Mouse (Mus musculus) stomach, embryonic 16.5 days (tissue): ENCODE measurements around the gene Fam205c. TPM values are rescaled to one million over a fixed set of nuclear protein-coding genes. Genes with fewer than 3 reads are reported as not detected.
A peak's percentile ranks its signal among the peaks of the same experiment; 100 is the strongest.

Experiments
- ATAC-seq: fragments of 200-750 bp; cut with Nextera tagmentation; 2 replicates; pipeline ENCODE4 v1.8.0; 2017; ENCODE audit warnings: moderate number of reproducible peaks, moderate TSS enrichment; ENCODE audit not compliant: insufficient read depth, low FRiP score
- H3K27ac ChIP-seq: fragments of 300-500 bp; sonication (generic); 2 replicates; pipeline ENCODE4 v1.5.1; 2014; ENCODE audit warnings: low read length
- H3K27me3 ChIP-seq: fragments of 300-500 bp; sonication (generic); 2 replicates; pipeline ENCODE4 v1.6.1; 2014; ENCODE audit warnings: low read length, control low read depth, mixed read lengths; ENCODE audit not compliant: control insufficient read depth, insufficient read depth
- H3K36me3 ChIP-seq: fragments of 300-500 bp; sonication (generic); 2 replicates; pipeline ENCODE4 v1.6.1; 2014; ENCODE audit warnings: low read length; ENCODE audit not compliant: control insufficient read depth, insufficient read depth
- H3K4me1 ChIP-seq: fragments of 300-500 bp; sonication (generic); 2 replicates; pipeline ENCODE4 v1.6.1; 2014; ENCODE audit warnings: low read length, control low read depth, mixed read lengths; ENCODE audit not compliant: control insufficient read depth, insufficient read depth
- H3K4me2 ChIP-seq: fragments of 300-500 bp; sonication (generic); 2 replicates; pipeline ENCODE4 v1.6.1; 2014; ENCODE audit warnings: low read depth, low read length, mixed read lengths
- H3K4me3 ChIP-seq: fragments of 300-500 bp; sonication (generic); replicated peaks from 2 replicates; pipeline ENCODE4 v1.5.1; 2014; ENCODE audit warnings: mild to moderate bottlenecking, low read length
- H3K9ac ChIP-seq: fragments of 300-500 bp; sonication (generic); 2 replicates; pipeline ENCODE4 v1.6.1; 2014; ENCODE audit warnings: low read length
- H3K9me3 ChIP-seq: fragments of 300-500 bp; sonication (generic); replicated peaks from 2 replicates; pipeline ENCODE4 v1.6.1; 2016; ENCODE audit warnings: low read length, control low read depth; ENCODE audit not compliant: control insufficient read depth
- WGBS: fragments of 180-500 bp; shearing (Covaris S2); extraction: QIAGEN DNeasy Blood & Tissue Kit; methylation state at CpG from one replicate; pipeline ENCODE4 v1.1.7; 2014; 5-methylcytosine and 5-hydroxymethylcytosine counted together
- polyA plus RNA-seq: library from polyadenylated mRNA; unstranded; fragments of >200 nt; fragmentation: Nextera tagmentation; extraction: Ambion mirVana; gene quantifications from 2 replicates; pipeline ENCODE4 v1.2.1, GENCODE M21; 2015

The Fam205c gene
- 0.46 and 0.52 TPM in 2 replicates for polyA plus RNA-seq

GRCm38 (mm10) chr4:42874134-42874533, at the start of gene Fam205c:
Gene Fam205c (minus strand): TSS chr4:42874234.
- H3K9ac ChIP-seq: no peak within 1 kb of the TSS
- H3K4me3 ChIP-seq: no peak within 1 kb of the TSS
- H3K4me1 ChIP-seq: no peaks in the 10 kb centered on the region
- H3K27me3 ChIP-seq: no peaks in the 10 kb centered on the region
- H3K36me3 ChIP-seq: no peaks in the 10 kb centered on the region
- 82% methylated on average over 7 of the region's 7 CpGs for WGBS
- H3K27ac ChIP-seq: no peak within 1 kb of the TSS
- ATAC-seq: no peak
- no peaks in the 10 kb centered on the region for H3K9me3 ChIP-seq
- H3K4me2 ChIP-seq: no peak within 1 kb of the TSS

DNA sequence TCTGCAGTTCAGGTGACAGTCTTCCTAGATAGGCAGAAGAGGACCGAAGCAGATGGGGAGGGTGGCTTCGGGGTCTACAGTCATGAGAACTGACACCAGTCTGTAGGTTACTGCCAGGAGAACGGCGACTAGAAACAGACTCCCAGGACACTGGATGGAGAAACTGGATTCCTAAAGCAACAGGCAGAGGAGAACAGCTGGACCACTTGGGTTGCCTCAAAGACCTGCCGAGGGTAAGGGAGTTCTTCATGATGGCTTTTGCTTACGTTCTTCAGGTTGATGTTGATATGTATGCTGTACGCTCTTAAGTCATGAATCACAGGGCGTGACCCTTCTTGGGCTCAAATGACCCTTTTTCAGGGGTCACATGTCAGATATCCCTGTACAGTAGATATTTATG, 48.4 kb upstream of the Fam205c start:
- no peak overlapping the region for H3K4me3 ChIP-seq
- H3K4me1 ChIP-seq: no peaks in the 10 kb centered on the region
- no peak overlapping the region for H3K27ac ChIP-seq
- WGBS: 80% methylated on average over 8 of the region's 8 CpGs
- H3K9ac ChIP-seq: no peak overlapping the region
- peaks cover 3% of the 10 kb centered on the region for H3K27me3 ChIP-seq
- H3K9me3 ChIP-seq: no peaks in the 10 kb centered on the region
- H3K4me2 ChIP-seq: no peak overlapping the region
- H3K36me3 ChIP-seq: no peaks in the 10 kb centered on the region
- ATAC-seq: no peak

DNA sequence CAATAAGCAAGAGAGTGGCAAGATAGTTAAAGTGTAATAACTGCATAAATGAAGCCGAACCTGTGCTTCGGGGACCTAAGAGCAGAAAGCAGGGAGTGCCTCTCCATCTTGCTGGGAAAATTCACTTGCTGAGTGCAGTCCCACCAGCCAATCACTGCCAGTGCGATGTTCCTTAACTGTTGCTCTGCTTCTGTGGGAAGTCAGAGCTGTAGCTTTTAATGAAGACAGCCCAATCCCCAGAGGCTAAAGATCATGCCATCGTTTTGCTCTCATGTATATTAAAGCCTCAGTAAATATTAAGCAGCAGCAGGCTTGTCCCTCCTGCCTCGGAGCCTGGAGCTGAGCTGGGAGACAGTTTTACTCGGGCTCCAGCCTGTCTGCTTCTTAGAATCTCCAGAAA, 48.0 kb upstream of the Fam205c start:
- peaks cover 3% of the 10 kb centered on the region for H3K27me3 ChIP-seq
- 62% methylated on average over 6 of the region's 6 CpGs for WGBS
- no peaks in the 10 kb centered on the region for H3K36me3 ChIP-seq
- H3K9me3 ChIP-seq: no peaks in the 10 kb centered on the region
- H3K4me1 ChIP-seq: no peaks in the 10 kb centered on the region
- H3K9ac ChIP-seq: no peak overlapping the region
- H3K4me2 ChIP-seq: no peak overlapping the region
- H3K27ac ChIP-seq: no peak overlapping the region
- ATAC-seq: no peak
- H3K4me3 ChIP-seq: no peak overlapping the region

- Histone ChIP-seq H3K27ac (no peak overlapping the region), H3K9ac (no peak overlapping the region), H3K9me3 (no peaks in the 10 kb centered on the region), H3K4me1 (peaks cover 1% of the 10 kb centered on the region; the same call in 1 of the 2 replicates), H3K36me3 (no peaks in the 10 kb centered on the region), H3K4me3 (no peak overlapping the region), H3K4me2 (no peak overlapping the region), H3K27me3 (peaks cover 6% of the 10 kb centered on the region)
- ATAC-seq: no peak
- WGBS: 80% methylated on average over 2 of the region's 2 CpGs
Observed at GRCm38 (mm10) chr4:42921536-42921935, 47.5 kb upstream of the Fam205c start.

GRCm38 (mm10) chr4:42920726-42921125, 46.7 kb upstream of the Fam205c start:
- WGBS: 57% methylated on average over 9 of the region's 9 CpGs
- no peak overlapping the region for H3K4me2 ChIP-seq
- no peak for ATAC-seq

GRCm38 (mm10) chr4:42917402-42917774, 43.4 kb upstream of the Fam205c start:
- Histone ChIP-seq H3K9ac (peak overlapping the region; percentile 80), H3K4me2 (peak overlapping the region; percentile 90), H3K9me3 (no peaks in the 10 kb centered on the region), H3K4me3 (peak overlapping the region; percentile 64), H3K27ac (no peak overlapping the region), H3K4me1 (peaks cover 3% of the 10 kb centered on the region; the same call in 1 of the 2 replicates), H3K27me3 (peaks cover 24% of the 10 kb centered on the region), H3K36me3 (no peaks in the 10 kb centered on the region)
- WGBS: 2% methylated on average over 26 of the region's 26 CpGs
- ATAC-seq: peak; percentile 49

More at GRCm38 (mm10) chr4:42920726-42921125, 46.7 kb upstream of the Fam205c start:
- peaks cover 3% of the 10 kb centered on the region; the same call in 1 of the 2 replicates for H3K4me1 ChIP-seq
- H3K9ac ChIP-seq: no peak overlapping the region
- no peak overlapping the region for H3K4me3 ChIP-seq
- no peaks in the 10 kb centered on the region for H3K36me3 ChIP-seq
- no peak overlapping the region for H3K27ac ChIP-seq
- H3K9me3 ChIP-seq: no peaks in the 10 kb centered on the region
- peaks cover 14% of the 10 kb centered on the region for H3K27me3 ChIP-seq

DNA sequence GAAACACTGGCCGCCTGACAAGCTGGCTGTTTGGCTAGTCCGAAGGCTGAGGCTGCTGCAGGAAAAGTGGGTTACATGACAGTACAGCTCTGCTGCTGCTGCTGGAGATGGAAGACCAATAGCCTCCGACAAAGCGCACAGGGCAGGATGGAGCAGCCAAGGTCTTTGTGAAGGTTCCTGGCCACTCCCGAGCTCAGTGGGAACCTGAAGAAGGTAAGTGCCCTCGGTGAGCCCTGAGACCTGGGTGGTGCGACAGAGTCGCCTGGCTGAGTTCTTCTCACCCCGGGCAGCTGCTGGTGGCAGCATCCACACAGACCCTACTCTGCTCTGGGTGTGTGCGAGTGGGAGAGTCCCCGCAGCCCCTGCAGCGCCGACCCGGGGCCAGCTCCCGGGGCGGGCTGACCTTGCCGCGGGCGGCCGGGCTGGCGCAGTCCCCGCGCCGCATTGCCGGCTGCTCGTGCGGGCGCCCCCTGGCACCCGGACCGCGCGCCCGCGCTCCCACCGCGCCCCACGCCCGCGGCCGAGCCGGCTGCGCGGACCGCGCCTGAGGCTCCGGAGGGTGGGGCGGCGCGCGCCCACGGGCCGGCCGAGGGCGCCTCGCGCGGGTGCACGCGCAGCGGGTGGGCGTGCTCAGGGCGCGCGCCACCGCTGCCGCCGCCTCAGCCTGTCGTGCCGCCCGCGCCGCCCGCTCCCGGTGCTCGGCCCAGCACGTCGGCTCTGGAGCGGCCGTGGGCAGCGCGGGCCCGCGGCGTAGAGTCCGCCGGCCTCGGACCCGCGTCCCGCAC, 42.8 kb upstream of the Fam205c start, which contains the start of gene Phf24:
TSS of gene Phf24 (plus strand) at position 44 of the 785 bp plus-strand sequence.
- H3K4me1 ChIP-seq: peaks cover 3% of the 10 kb centered on the region; the same call in 1 of the 2 replicates
- H3K36me3 ChIP-seq: no peaks in the 10 kb centered on the region
- H3K4me2 ChIP-seq: peak within 1 kb of the TSS; percentile 90
- H3K9me3 ChIP-seq: no peaks in the 10 kb centered on the region
- no peak within 1 kb of the TSS for H3K27ac ChIP-seq
- peak within 1 kb of the TSS; percentile 64 for H3K4me3 ChIP-seq
- H3K27me3 ChIP-seq: peaks cover 27% of the 10 kb centered on the region
- peak; percentile 81 for ATAC-seq
- WGBS: under 1% methylated on average over 65 of the region's 90 CpGs
- H3K9ac ChIP-seq: peak within 1 kb of the TSS; percentile 80

DNA sequence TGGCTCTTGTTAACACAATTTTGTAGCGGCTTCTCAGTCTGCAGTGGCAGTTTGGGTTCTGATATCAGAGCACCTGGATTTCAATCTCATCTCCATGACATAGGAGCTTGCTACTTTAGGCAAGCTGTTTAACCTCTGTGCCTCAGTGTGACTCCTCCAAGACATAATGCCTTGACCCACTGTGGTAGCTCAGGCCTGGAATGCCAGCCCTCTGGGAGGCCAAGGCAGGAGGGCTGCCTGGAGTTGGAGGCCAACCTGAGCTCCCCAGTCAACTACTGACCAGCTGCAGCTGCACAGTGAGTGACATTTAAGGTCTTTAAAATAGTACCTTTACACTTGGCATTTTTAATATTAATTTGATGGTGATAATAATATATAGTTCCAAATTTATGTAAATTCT, 41.9 kb upstream of the Fam205c start:
- H3K4me3 ChIP-seq: no peak overlapping the region
- H3K27ac ChIP-seq: no peak overlapping the region
- ATAC-seq: no peak
- 74% methylated on average over 1 of the region's 1 CpGs for WGBS
- no peak overlapping the region for H3K4me2 ChIP-seq
- H3K27me3 ChIP-seq: peaks cover 27% of the 10 kb centered on the region
- no peak overlapping the region for H3K9ac ChIP-seq
- H3K9me3 ChIP-seq: no peaks in the 10 kb centered on the region
- no peaks in the 10 kb centered on the region for H3K36me3 ChIP-seq
- H3K4me1 ChIP-seq: peaks cover 3% of the 10 kb centered on the region; the same call in 1 of the 2 replicates

DNA sequence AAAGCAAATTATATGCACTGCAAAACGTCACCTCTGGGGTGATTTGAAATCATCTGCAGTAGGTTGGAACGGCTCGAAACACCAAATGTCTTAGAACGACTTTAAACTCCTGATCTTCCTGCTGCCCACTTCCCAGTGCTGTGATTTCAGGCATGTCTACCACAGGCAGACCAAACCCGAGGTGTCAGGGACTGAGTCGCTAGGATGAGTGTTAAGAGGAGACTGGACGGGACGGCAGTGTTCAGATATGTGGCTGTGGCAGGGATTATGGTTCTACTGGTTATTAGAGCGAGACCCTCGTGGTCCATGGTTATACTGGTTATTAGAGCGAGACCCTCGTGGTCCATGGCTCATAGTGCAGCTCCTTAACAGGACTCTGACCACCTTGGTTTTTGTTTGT, 41.3 kb upstream of the Fam205c start:
- Histone ChIP-seq H3K4me1 (peaks cover 3% of the 10 kb centered on the region; the same call in 1 of the 2 replicates), H3K4me2 (no peak overlapping the region), H3K4me3 (no peak overlapping the region), H3K27ac (no peak overlapping the region), H3K9me3 (no peaks in the 10 kb centered on the region), H3K36me3 (no peaks in the 10 kb centered on the region), H3K9ac (no peak overlapping the region), H3K27me3 (peaks cover 27% of the 10 kb centered on the region)
- WGBS: 80% methylated on average over 12 of the region's 12 CpGs
- ATAC-seq: no peak
